Mouse (Mus musculus) cerebellum, adult 2 months (tissue): ENCODE data around the gene Ifi47.
"Not testable (repeated sequence)": the region's sequence is repeated elsewhere in the genome, so short reads cannot be mapped to it uniquely, and the experiment has no call there.

Experiments used
- CTCF ChIP-seq: fragments of 200-500 bp; IDR thresholded peaks from 2 replicates; pipeline ENCODE4 v1.5.1; 2011; ENCODE audit warnings: low read depth, mild to moderate bottlenecking, control low read depth, low read length, moderate library complexity, borderline replicate concordance; ENCODE audit not compliant: insufficient read depth
- POLR2A ChIP-seq: fragments of 200-500 bp; IDR thresholded peaks from 2 replicates; pipeline ENCODE4 v1.6.1; 2011; ENCODE audit warnings: low read length, control low read depth, borderline replicate concordance; ENCODE audit not compliant: insufficient read depth

GRCm38 (mm10) chr11:49063713-49064469 lies 12.5 kb upstream of the Ifi47 start, which contains the start of gene Tgtp2:
- TF ChIP-seq CTCF, POLR2A: not testable (repeated sequence)
